Mouse (Mus musculus): ENCODE measurements around the gene Fam229a.

DNA sequence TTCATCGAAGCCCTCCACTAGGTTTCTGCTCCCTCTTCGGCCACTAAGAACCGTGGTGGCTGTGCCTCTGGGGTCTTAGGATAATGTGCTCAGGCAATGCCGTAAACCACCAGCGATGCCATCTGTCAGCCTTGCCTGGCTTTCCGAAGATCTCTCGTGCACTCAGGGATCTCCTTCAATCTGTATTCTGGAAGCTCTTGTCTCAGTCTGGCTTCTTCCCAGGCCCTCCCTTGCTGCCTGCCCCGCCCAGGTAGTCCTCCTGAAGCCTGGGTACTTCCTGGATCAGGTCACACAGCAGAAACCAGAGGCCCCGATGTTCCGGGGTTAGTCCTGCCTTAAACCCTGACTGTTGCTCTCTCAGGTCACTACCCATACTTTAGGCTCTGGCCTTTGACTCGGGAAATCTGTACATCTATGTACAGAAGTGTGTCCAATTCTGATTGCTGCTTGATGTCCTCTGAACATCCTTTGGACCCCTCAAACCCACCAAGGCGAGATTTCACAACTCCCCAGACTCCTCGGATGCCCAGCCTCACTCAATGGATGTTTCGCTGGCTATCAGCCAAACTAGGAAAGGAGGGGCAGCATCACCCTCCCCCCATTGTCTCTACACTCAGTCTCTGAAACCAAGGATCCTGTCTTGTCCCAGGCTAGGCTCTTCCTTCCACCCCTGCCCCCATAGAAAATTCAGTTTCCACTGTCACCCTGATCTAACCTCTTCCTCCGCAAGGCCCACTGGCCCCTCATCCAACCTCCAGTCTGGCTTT, 18.0 kb downstream of the Fam229a start:
- TF ChIP-seq CTCF (IDR thresholded peaks at IDR 0.05; ENCODE audit: low read depth) (no peak), EP300 (optimal IDR thresholded peaks at IDR 0.05) (no peak)
